Mouse (Mus musculus) kidney, adult 8-10 months (tissue): Measurements from ENCODE around the gene Shisa7.
"Not testable (repeated sequence)": the region's sequence is repeated elsewhere in the genome, so short reads cannot be mapped to it uniquely, and the experiment has no call there.

Experiments used
- DNase-seq, 2 experiments: peaks; one replicate each; pipeline ENCODE4 v3.0.0; 2022

The Shisa7 gene

DNA sequence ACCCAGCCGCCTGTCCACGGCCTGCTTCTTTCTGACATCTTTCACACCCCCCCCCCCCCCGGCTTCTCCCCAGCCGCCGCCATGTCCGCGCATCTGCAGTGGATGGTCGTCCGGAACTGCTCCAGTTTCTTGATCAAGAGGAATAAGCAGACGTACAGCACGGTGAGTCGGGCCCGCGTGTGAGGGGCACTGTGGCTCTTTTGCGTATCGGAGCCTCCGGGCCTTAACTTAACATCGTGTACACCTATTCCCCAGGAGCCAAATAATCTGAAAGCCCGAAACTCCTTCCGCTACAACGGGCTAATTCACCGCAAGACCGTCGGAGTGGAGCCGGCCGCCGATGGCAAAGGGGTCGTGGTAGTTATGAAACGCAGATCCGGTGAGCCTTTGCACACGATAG lies 51.2 kb downstream of the Shisa7 start:
- DNase-seq, result not testable (repeated sequence)

DNA sequence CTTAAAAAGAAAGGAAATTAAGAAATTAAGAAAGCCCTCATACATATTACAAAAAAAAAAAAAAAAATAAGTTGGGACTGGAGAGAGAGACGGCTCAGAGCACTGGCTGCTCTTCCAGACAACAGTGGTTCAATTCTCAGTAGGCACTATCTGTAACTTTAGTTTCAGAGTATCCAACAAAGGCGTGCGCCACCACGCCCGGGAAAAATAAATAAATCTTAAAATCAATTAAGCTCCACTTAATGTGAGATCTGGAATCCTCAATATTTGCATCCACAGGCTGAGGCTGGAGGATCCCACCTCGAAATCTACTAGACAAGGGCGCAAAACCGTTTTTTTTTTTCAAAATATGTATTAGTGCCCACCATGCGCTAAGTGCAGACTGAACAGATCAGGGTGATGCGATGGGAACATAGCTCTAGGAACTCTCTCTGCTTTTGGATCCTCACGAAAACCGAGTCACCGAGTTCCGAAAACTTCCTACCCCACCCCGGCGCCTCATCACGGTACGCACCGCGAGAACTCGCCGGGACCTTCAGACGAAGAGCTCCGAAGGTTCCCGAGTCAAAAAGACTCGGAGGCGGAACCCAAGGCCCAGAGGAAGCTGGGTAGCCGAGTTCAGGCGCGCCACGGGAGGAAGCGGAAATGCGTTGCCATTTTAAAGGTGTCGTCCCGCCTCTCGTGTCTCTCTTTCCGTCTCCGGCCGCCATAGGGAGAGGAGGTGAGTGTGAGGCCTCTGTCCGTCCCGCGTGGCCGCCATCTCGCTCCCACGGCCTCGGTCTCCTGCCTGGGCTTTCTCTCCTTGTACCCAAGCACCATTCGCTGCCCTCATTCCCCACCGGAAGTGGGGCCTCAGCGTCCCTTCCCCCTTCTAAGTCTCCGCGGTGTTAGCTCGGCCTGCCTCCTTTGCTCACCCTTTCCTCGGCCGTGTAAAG lies 52.0 kb downstream of the Shisa7 start, which contains the start of gene Rpl28:
Gene Rpl28, plus strand, starts transcription at position 597 of the 935 bp plus-strand sequence.
- DNase-seq, result peak; percentile 96 to 97

DNA sequence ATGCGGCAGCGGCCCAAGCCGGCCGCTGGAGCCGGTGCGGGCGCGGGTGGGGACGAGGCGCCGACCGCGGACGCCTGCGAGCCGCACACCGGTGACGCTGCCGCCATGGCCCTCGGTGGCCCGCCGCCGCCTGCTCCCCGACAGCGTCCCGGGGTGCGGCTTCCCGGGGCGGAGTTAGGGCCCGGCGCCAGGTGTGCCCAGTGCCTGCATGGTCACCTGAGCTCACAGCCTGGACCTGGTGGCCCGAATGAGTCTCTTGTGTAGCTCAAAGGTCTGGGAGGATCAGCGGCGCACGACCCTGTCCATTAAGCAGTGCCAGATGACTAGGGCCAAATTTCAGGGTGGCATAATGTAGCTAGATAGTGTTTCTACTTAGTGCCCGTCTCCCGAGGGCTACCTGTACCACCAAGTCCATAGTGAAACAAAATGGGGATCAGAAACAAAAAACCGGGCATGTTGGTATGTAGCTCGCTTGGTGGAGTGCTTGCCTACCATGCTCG lies 55.0 kb downstream of the Shisa7 start, which contains the start of gene Tmem238:
Gene Tmem238, minus strand, starts transcription at position 221 of the 500 bp plus-strand sequence.
- peak; percentile 82 to 86 for DNase-seq

DNA sequence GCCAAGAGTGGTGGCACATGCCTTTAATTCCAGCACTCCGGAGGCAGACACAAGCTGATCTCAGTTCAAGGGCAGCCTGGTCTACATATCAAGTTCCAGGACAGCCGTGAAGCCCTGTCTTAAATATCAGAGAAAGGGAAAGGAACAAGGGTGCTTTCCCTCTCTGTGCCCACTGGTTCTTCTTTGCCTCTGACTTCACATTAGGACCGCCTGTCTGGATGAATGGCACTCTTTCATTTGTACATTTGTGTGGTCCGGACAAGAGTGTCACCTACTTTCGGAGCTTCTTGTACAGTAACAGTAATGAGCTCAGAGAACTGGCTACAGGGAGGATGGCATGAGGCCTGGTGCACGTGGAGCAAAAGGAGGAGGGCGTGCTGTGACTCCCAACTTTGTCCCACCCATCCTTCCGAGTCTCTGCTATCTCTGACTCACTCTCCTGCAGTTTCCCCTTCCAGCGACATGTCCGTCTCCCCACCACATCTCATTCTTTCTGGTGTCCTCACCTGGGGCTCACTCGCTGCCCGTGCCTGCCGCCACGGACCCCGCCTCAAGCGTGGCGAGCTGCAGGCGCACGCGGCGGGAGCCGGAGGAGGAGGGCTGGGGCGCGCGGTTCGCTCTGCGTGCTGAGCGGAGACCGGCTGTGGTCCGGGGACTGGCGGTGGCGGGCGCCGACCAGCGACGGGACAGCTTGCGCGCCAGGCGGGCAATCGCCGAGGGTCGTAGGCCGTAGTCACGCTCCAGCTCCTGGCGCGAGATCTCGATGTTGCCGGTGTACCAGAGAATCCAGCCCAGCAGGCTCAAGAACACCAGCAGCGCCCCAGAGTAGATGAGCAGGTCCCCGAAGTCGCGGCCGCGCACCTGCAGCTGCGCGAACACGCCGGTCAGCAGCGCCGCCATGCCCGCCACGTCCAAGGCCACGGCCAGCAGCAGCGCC lies 55.7 kb downstream of the Shisa7 start:
- peak; percentile 38 to 51 for DNase-seq

DNA sequence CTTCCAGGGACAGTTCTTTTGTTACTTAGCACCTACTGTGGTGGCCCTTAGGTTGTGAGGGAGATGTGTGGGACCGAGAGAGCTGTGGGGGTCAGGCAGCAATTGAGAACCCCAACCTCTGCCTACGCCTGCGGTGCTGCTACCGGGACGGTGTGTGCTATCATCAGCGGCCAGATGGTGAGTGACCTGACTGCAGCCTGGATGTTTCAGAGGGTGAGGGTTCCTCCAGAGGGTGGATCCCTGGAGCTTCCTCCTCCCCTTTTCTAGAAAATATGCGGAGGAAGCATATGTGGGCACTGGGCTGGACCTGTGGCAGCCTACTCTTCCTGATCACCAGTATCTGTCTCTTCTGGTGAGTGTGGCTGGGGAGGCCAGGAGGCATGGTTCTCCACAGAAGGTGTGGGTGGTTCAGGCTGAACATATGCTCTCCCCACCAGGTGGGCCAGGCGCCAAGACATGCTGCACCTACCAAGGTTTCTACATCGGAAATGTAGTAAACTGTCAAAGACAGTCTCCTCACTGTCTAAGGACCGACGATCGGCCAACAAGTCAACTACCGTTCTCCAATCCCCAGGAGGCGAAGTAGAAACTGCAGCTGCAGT lies 60.7 kb downstream of the Shisa7 start:
- DNase-seq, result no peak

DNA sequence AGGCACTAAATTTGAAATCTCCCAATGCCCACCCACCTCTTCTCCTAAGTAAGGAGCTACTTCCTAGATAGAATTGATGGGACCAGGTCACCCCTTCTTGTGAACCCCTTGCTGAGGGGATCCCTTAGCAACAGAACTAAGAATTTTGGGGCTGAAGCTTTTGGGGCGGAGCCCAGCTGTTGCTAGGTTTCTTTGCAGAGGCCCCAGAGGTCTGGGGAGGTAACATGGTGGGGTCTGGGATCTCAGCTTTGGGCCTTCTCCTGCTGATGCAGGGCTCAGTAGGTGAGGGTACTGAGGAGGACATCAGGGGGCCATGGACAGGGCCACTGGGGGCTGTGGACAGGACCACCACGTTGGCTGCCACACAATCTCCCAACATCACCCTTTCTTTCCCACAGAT lies 61.7 kb downstream of the Shisa7 start, which contains the start of the genes Il11 and Tmem190:
Gene Il11, minus strand, starts transcription at position 101 of the 400 bp plus-strand sequence.
Gene Tmem190, plus strand, starts transcription at position 179 of the 400 bp plus-strand sequence.
- no peak for DNase-seq

DNA sequence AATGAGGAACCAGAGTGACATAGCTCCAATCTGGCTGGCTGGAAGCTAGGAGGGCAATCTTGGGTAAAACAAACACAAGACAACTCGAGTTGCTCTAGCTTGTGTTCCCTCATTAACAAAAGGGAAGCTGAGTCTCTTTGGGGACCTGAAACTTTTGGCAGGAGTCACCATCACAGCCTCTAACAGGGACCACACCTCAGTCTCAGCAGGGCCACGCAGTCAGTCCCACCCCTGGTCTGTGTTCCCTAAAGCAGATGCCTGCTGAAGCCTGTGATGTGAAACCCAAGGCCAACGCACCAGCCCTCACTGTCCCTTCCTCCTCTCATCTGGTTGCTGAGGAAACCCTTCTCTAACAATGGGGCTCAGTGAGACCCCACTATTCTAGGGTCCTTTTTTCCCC lies 62.4 kb downstream of the Shisa7 start:
- DNase-seq, result no peak

DNA sequence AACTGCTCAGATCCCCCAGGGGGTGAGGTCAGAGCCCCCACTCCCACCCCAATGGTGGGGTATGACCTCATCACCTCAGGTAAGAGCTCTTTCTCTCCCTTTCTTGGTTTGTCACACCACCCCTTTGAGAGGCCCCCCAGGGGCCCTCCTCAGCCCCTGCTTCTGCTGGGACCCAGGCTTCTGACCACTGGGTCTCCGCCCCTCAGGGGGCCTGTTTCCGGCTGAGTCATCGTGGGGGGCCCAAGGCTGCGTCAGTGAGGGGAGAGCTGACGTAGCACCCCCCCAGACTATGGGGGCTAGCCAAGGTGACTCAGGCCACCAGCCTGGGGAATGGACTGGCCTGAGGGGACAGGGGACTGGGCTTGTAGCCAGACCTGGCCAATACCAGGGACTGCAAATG lies 64.6 kb downstream of the Shisa7 start:
- no peak for DNase-seq

DNA sequence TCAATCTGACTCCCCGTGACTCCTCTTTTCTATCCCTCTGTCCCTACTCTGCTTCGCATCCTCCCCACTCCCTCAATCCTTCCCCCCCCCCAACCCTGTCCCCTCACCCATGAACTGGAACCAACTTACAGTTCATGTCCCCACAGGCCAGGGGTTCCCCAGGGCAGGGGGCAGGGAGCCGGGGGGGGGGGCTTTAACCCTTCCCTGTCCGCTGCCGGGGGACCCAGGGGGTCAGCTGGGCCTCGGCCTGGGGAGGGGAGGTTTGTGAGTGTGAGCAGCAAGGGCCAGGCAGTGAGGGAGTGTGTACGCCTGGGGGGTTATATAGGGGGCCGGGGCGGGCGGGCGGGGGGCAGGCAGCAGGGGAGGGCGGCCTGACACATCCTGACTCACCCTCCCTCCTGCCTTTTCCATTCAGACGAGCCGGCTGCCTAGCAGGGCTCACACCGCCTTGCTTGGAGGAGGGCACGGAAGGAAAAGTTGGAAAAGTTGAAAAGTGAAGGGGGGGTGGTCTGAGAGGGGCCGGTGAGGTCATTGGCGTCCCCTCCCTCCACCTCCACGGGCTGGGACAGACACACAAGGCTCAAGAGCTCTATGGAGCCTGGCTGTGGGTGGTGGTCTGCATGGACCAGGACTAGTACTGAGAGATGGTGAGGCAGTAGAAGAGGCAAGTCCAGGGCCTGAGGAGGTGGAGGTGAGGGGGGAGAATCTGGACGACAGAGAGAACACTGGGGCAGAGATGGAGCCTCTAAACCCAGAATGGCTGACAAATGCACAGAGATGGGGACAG lies 66.5 kb downstream of the Shisa7 start:
- no peak for DNase-seq

DNA sequence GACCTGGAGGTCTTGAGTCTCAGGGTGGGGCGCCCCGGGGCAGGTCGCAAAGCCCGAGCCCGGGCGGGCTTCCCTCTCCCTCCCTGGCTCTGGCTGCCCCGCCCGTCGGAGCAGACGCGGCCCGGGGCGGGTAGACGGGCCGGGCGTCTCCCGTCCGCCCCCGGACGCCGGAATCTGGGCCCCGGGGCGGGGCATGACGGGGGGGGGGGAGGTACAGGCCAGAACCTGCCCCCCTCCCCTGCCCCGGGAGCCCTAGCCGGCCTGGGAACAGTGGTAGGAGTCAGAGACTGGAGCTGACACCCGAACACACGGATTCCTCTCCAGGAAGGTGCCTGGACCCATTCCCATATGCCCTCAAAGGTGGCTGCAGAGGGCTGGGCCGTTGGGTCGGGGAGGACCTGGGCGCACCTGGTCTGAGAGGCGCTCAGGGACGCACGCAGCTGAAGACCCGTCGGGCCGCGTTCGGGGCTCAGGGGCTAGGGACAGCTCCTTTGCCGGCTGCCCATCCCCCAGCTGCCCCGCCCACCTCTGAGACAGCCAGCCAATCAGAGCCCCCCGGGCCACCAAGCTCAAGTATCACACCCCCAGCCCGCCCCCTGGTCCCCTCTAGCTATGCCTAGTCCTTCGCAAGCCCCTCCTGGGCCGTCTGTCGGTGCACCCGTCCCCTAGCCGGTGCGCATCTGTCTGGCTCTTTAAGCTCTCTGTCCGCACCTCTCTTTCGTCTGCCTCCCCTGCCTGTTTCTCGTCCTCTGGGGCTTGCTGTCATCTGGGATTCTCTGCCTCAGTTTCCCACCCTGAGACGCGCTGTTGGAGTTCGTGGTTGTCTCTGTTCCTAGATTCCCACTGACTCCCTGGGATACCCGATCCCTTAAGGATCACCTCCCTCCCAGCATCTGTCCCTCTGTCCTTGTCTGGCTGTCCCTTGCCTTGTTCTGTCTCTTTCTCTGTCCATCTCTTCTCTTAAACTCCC lies 67.3 kb downstream of the Shisa7 start:
- peak; percentile 36 to 50 for DNase-seq

DNA sequence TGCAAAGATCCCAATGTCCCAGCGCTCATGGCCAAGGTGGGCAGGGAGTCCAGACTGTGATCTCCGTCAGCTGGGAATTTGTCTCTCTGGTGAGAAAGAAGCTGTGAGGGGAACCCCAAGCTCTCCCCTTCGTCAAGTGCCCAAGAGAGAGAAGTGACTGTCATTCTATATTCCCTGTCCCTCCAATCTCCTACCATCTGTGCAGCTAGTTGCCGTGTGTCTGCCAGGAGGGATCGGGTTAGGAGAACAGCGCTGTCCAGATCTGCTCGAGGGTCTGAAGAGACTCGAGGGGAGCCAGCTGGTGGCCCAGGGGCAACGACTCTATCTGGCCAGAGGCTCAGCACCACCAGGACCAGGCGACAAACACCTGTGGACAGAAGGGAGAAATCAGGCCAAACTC lies 68.4 kb downstream of the Shisa7 start:
- no peak for DNase-seq
